Mouse (Mus musculus) heart, postnatal 10 days (tissue): Measurements from ENCODE around the gene Prkci. TPM values are rescaled to one million over a fixed set of nuclear protein-coding genes. Genes with fewer than 3 reads are reported as not detected.

Experiments used
- DNase-seq, 2 experiments: peaks; one replicate each; pipeline ENCODE4 v3.0.0; 2021
- intact Hi-C: fragments of 180-260 bp; cut with DNase I; formaldehyde crosslinking; loops from one replicate; pipeline ENCODE4 v1.15.1; 2025
- total RNA-seq, 2 experiments: library from RNA; stranded (reverse); gene quantifications; 2 replicates each; pipeline ENCODE4 v1.2.3; 2021

Prkci gene
- total RNA-seq, 2 experiments from 2014 or later, result 18.8 to 29.8 TPM

GRCm38 (mm10) chr3:31037851-31038250 lies 42.3 kb downstream of the Prkci start:
- intact Hi-C loops, result no loop called here
- DNase-seq, result no peak

- intact Hi-C loops, result no loop called here
- no peak for DNase-seq
These were observed 43.1 kb downstream of the Prkci start for GRCm38 (mm10) chr3:31038689-31039088.

GRCm38 (mm10) chr3:31042992-31043391 lies 47.4 kb downstream of the Prkci start:
- no peak for DNase-seq
- intact Hi-C loops, result no loop called here

- DNase-seq, result peak in 1 of 2 experiments; percentile 28
- intact Hi-C loops, result loop anchor here (2.0 to 5.0 kb wide), 2 partner anchors 92 to 350 kb away; partner anchors contain the start of gene Lrrc31
These were observed 51.7 kb downstream of the Prkci start for GRCm38 (mm10) chr3:31047263-31047662.

- intact Hi-C loops, result loop anchor here (5.0 kb wide), 1 partner anchor 352 kb away; the partner anchor contains the start of gene Lrrc31
- no peak for DNase-seq
These were observed 53.5 kb downstream of the Prkci start for GRCm38 (mm10) chr3:31049087-31049486.

GRCm38 (mm10) chr3:31050375-31050774 lies 54.8 kb downstream of the Prkci start:
- intact Hi-C loops, result loop anchor here (10.0 kb wide), 1 partner anchor 456 kb away; the partner anchor contains the start of gene Actrt3

GRCm38 (mm10) chr3:31051730-31052129 lies 56.2 kb downstream of the Prkci start:
- no peak for DNase-seq
- intact Hi-C loops, result loop anchor here (10.0 kb wide), 1 partner anchor 457 kb away; the partner anchor contains the start of gene Actrt3

More at GRCm38 (mm10) chr3:31050375-31050774, 54.8 kb downstream of the Prkci start:
- no peak for DNase-seq

GRCm38 (mm10) chr3:31053191-31053590 lies 57.6 kb downstream of the Prkci start:
- no peak for DNase-seq
- intact Hi-C loops, result loop anchor here (10.0 kb wide), 1 partner anchor 458 kb away; the partner anchor contains the start of gene Actrt3

GRCm38 (mm10) chr3:31054888-31055287 lies 59.3 kb downstream of the Prkci start:
- intact Hi-C loops, result loop anchor here (10.0 kb wide), 1 partner anchor 460 kb away; the partner anchor contains the start of gene Actrt3
- DNase-seq, result no peak

- peak; percentile 61 to 73 for DNase-seq
- intact Hi-C loops, result loop anchor here (2.0 to 10.0 kb wide), 4 partner anchors 37 to 461 kb away; partner anchors contain the start of gene Actrt3
These were observed 60.6 kb downstream of the Prkci start for GRCm38 (mm10) chr3:31056047-31056650.

GRCm38 (mm10) chr3:31056651-31057627 lies 61.4 kb downstream of the Prkci start:
- peak; percentile 92 to 93 for DNase-seq
- intact Hi-C loops, result loop anchor here (1.0 to 10.0 kb wide), 6 partner anchors 36 to 546 kb away; partner anchors contain the start of gene Actrt3

- intact Hi-C loops, result no loop called here
- DNase-seq, result no peak
These were observed 65.2 kb downstream of the Prkci start for GRCm38 (mm10) chr3:31060745-31061102.

GRCm38 (mm10) chr3:31061103-31061785 lies 65.7 kb downstream of the Prkci start:
- intact Hi-C loops, result no loop called here
- peak in 1 of 2 experiments; percentile 23 for DNase-seq

GRCm38 (mm10) chr3:31061786-31062120 lies 66.2 kb downstream of the Prkci start:
- intact Hi-C loops, result no loop called here
- no peak for DNase-seq

GRCm38 (mm10) chr3:31062325-31062724 lies 66.8 kb downstream of the Prkci start:
- DNase-seq, result no peak
- intact Hi-C loops, result no loop called here

- intact Hi-C loops, result no loop called here
- DNase-seq, result no peak
These were observed 72.9 kb downstream of the Prkci start for GRCm38 (mm10) chr3:31068482-31068881.

- DNase-seq, result no peak
- intact Hi-C loops, result no loop called here
These were observed 76.3 kb downstream of the Prkci start for GRCm38 (mm10) chr3:31071804-31072203.

GRCm38 (mm10) chr3:31075808-31076207 lies 80.3 kb downstream of the Prkci start:
- no peak for DNase-seq
- intact Hi-C loops, result loop anchor here (2.0 kb wide), 1 partner anchor 15 kb away; no protein-coding TSS in a partner anchor

GRCm38 (mm10) chr3:31077068-31077703 lies 81.6 kb downstream of the Prkci start:
- intact Hi-C loops, result loop anchor here (2.0 kb wide), 1 partner anchor 14 kb away; no protein-coding TSS in a partner anchor
- no peak for DNase-seq

- peak; percentile 42 to 59 for DNase-seq
- intact Hi-C loops, result no loop called here
These were observed 83.9 kb downstream of the Prkci start for GRCm38 (mm10) chr3:31079450-31079849.
